Mouse (Mus musculus) stomach, postnatal 0 days (tissue): ENCODE data around the gene Gsto2. TPM values are rescaled to one million over a fixed set of nuclear protein-coding genes. Genes with fewer than 3 reads are reported as not detected.

ENCODE experiments used
- ATAC-seq: fragments of 200-750 bp; cut with Nextera tagmentation; 2 replicates; pipeline ENCODE4 v1.8.0; 2017; ENCODE audit not compliant: low FRiP score, low TSS enrichment
- DNase-seq: peaks from one replicate; pipeline ENCODE4 v3.0.0-alpha.2; 2016; ENCODE audit warnings: low spot score
- H3K27ac ChIP-seq: fragments of 300-500 bp; sonication (generic); replicated peaks from 2 replicates; pipeline ENCODE4 v1.5.1; 2014; ENCODE audit warnings: mild to moderate bottlenecking, control low read depth
- H3K27me3 ChIP-seq: fragments of 300-500 bp; sonication (generic); 2 replicates; pipeline ENCODE4 v1.6.1; 2014; ENCODE audit warnings: low read length; ENCODE audit not compliant: control insufficient read depth, insufficient read depth
- H3K36me3 ChIP-seq: fragments of 300-500 bp; sonication (generic); 2 replicates; pipeline ENCODE4 v1.6.1; 2014; ENCODE audit warnings: low read length, mixed read lengths; ENCODE audit not compliant: control insufficient read depth, insufficient read depth
- H3K4me1 ChIP-seq: fragments of 300-500 bp; sonication (generic); replicated peaks from 2 replicates; pipeline ENCODE4 v1.6.1; 2014; ENCODE audit warnings: antibody characterized with exemption; ENCODE audit not compliant: control insufficient read depth, insufficient read depth
- H3K4me2 ChIP-seq: fragments of 300-500 bp; sonication (generic); replicated peaks from 2 replicates; pipeline ENCODE4 v1.6.1; 2014; ENCODE audit warnings: low read depth, mild to moderate bottlenecking, control low read depth, moderate library complexity
- H3K4me3 ChIP-seq: fragments of 300-500 bp; sonication (generic); 2 replicates; pipeline ENCODE4 v1.5.1; 2014; ENCODE audit warnings: low read depth, low read length, control low read depth
- H3K9ac ChIP-seq: fragments of 300-500 bp; sonication (generic); 2 replicates; pipeline ENCODE4 v1.6.1; 2014; ENCODE audit warnings: mild to moderate bottlenecking, low read length, control low read depth, mixed read lengths
- H3K9me3 ChIP-seq: fragments of 300-500 bp; sonication (generic); 2 replicates; pipeline ENCODE4 v1.6.1; 2016; ENCODE audit warnings: low read length; ENCODE audit not compliant: control insufficient read depth
- CTCF ChIP-seq: IDR thresholded peaks from 2 replicates; pipeline ENCODE4 v1.5.1; 2016; ENCODE audit warnings: antibody characterized with exemption, low read depth, mild to moderate bottlenecking, moderate library complexity
- EP300 ChIP-seq: optimal IDR thresholded peaks from 2 replicates; pipeline ENCODE3; 2016; ENCODE audit warnings: antibody characterized with exemption
- WGBS: fragments of 180-500 bp; shearing (Covaris S2); extraction: QIAGEN DNeasy Blood & Tissue Kit; methylation state at CpG from one replicate; pipeline ENCODE4 v1.1.7; 2014; 5-methylcytosine and 5-hydroxymethylcytosine counted together
- polyA plus RNA-seq: library from polyadenylated mRNA; unstranded; fragments of >200 nt; fragmentation: Nextera tagmentation; extraction: Ambion mirVana; gene quantifications from 2 replicates; pipeline ENCODE4 v1.2.1, GENCODE M21; 2015

The Gsto2 gene
- polyA plus RNA-seq, 1 experiment from 2014 or later = 3.5 TPM

DNA sequence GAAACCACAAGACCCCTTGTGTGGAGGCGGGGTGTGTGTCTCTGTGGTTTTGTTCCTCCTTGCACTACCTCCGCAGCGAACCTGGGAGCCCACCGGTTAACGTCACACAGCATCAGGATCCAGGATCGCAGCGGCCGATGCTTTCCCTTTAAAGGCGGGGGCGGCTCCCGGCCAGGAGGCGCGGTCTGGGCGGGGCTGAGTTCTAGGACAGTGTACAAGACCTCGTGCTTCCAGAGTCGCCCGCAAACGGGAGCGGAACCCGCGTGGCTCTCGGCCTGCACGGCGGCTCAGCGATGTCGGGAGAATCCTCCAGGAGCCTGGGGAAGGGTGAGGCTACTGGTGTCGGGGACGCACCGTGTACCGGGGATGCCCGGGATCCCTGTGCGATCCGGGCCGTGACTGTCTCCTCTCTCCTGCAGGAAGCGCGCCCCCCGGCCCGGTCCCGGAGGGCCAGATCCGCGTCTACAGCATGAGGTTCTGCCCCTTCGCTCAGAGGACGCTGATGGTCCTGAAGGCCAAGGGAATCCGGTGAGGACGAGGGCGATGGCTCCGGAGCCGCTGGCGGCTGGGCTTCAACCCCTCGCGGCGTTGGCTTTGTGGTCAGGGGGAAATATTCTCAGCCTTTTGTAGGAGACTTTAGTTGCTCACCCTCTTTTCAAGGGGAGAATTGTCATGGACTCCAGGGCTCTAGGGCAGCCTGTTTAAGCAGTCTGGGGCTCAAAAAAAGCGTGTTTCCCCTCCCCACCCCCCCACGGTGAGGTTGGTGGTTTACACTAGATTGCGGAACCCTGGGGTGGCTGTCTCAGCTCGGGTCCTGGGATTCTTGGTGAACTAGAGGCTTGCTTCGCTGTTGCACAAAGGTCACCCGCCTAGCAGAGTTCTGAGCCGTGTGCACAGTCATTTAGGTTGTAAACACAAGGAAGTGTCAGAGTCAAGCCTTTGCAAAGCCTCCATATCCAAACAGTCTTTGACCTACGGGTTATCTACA is 10.2 kb upstream of the Gsto2 start, which contains the start of gene Gsto1:
Gene Gsto1 (plus strand): TSS at position 175 of the 988 bp plus-strand sequence.
- TF ChIP-seq EP300 (no peak), CTCF (no peak)
- Histone ChIP-seq H3K4me2 (peak within 1 kb of the TSS; percentile 92), H3K4me3 (peak within 1 kb of the TSS; percentile 73), H3K9me3 (no peaks in the 10 kb centered on the region), H3K4me1 (no peaks in the 10 kb centered on the region; the same call in 1 of the 2 replicates), H3K9ac (peak within 1 kb of the TSS; percentile 91), H3K27ac (peak within 1 kb of the TSS; percentile 95), H3K36me3 (peaks cover 6% of the 10 kb centered on the region), H3K27me3 (no peaks in the 10 kb centered on the region)
- DNase-seq = peak; percentile 95
- WGBS = under 1% methylated on average over 60 of the region's 60 CpGs
- ATAC-seq = peak; percentile 89

GRCm38 (mm10) chr19:47857957-47858942 is 7.1 kb upstream of the Gsto2 start:
- H3K4me1 ChIP-seq = no peaks in the 10 kb centered on the region; the same call in 1 of the 2 replicates
- WGBS = 60% methylated on average over 18 of the region's 18 CpGs
- no peak for ATAC-seq
- no peaks in the 10 kb centered on the region for H3K27me3 ChIP-seq
- peak overlapping the region; percentile 4; the same call in 1 of the 2 replicates for H3K4me3 ChIP-seq
- TF ChIP-seq CTCF (no peak), EP300 (no peak)
- no peaks in the 10 kb centered on the region for H3K9me3 ChIP-seq
- DNase-seq = no peak
- peak overlapping the region; percentile 38 for H3K9ac ChIP-seq
- peak overlapping the region; percentile 83 for H3K27ac ChIP-seq
- H3K4me2 ChIP-seq = peak overlapping the region; percentile 41
- peaks cover 9% of the 10 kb centered on the region for H3K36me3 ChIP-seq

DNA sequence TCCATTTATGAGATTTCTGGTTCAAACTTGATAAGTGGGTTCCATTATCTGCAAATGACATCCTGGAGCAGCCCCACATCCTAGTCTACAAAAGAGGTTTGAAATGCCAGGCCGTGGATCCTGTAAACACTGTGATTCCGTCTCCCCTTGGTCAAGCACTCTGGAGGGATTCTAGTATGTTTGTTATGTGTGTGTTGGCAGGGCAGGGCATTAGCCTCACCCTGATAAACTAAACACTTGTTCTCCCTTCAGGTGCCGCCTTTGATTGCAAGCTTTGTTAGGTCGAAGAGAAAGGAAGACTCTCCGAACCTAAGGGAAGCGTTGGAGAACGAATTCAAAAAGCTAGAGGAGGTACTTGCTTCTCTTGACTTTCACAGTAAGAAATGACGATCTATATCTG is 6.2 kb upstream of the Gsto2 start:
- Histone ChIP-seq H3K27me3 (no peaks in the 10 kb centered on the region), H3K27ac (peak overlapping the region; percentile 83; the same call in 1 of the 2 replicates), H3K4me1 (no peaks in the 10 kb centered on the region; the same call in 1 of the 2 replicates), H3K4me3 (0 out of 2 replicates have a peak overlapping the region, but pooled peaks have one; percentile 1), H3K9me3 (no peaks in the 10 kb centered on the region), H3K36me3 (peaks cover 11% of the 10 kb centered on the region), H3K4me2 (peak overlapping the region; percentile 41), H3K9ac (no peak overlapping the region)
- DNase-seq (peak; percentile 51), ATAC-seq (no peak)
- TF ChIP-seq CTCF = no peak
- no peak for TF ChIP-seq EP300
- 59% methylated on average over 8 of the region's 8 CpGs for WGBS

DNA sequence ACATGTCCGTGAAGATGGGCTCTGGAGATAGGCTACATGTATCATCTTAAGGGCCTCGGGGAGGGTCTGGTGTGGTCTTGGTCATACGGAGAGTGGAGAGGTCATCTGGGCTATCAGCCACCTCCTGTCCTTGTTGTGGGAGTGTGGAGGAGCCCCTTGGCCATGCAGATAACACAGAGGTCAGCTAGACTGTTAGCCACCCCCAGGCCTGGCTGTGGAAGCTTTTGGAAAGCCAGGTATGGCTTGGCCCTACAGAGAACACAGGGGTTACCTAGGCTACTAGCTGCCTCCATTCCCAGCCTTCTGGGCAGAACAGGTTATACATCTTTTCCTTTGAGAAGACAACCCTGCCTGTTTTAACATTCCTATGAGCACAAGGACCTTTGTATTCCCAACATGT is 2.8 kb upstream of the Gsto2 start:
- TF ChIP-seq CTCF (no peak), EP300 (no peak)
- Histone ChIP-seq H3K27me3 (no peaks in the 10 kb centered on the region), H3K4me2 (no peak overlapping the region), H3K36me3 (peaks cover 14% of the 10 kb centered on the region), H3K9ac (no peak overlapping the region), H3K4me1 (no peaks in the 10 kb centered on the region; the same call in 1 of the 2 replicates), H3K9me3 (no peaks in the 10 kb centered on the region), H3K27ac (no peak overlapping the region), H3K4me3 (no peak overlapping the region)
- 89% methylated on average over 3 of the region's 3 CpGs for WGBS
- no peak for ATAC-seq
- peak; percentile 16 for DNase-seq

GRCm38 (mm10) chr19:47864051-47864450 is 1.3 kb upstream of the Gsto2 start:
- H3K36me3 ChIP-seq = peaks cover 14% of the 10 kb centered on the region
- no peak overlapping the region for H3K27ac ChIP-seq
- DNase-seq = peak; percentile 15
- H3K4me1 ChIP-seq = no peaks in the 10 kb centered on the region; the same call in 1 of the 2 replicates
- H3K4me3 ChIP-seq = no peak overlapping the region
- no peak for ATAC-seq
- H3K4me2 ChIP-seq = no peak overlapping the region
- H3K27me3 ChIP-seq = no peaks in the 10 kb centered on the region
- no peak overlapping the region for H3K9ac ChIP-seq
- no peak for TF ChIP-seq EP300
- TF ChIP-seq CTCF = no peak
- 95% methylated on average over 9 of the region's 9 CpGs for WGBS
- no peaks in the 10 kb centered on the region for H3K9me3 ChIP-seq
